13 mouse cellular contexts compared by ENCODE assay signal in the genomic region with DNA sequence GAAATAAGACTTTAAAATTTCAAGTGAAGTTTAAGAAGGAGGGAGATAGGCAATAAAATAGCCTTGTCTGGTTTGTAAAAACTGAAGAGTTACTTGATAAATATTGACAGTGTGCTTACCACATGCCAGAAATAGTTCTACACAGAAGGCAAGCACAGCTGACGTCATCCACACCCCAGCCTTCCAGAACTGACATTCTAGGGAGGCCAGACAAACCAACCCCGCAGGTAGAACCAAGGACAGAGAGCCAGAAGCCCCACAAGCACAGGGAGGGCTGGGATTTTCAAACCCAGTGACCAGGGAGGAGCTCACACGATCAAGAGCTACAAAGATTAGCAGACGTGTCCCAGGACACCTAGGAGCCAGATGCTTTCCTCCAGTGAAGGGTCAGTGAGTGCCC.
DNase-seq lines count a peak whose midpoint lies in the region; ATAC-seq lines count a peak whose summit lies in the region.
"Had no signal": no experiment of that assay in that cellular context is flagged by ENCODE, and none has a peak within 500 bp of the region (broad histone marks: within the 10 kb centered on the region; RNA-seq: fewer than 3 reads in every experiment).

No protein-coding gene starts in this region.

- peak overlapping the region; percentile 22; the same call in 1 of the 2 replicates for H3K27ac ChIP-seq in intestine, embryonic 15.5 days
- H3K27ac ChIP-seq in intestine, embryonic 16.5 days (ENCODE audit: low read length): no peak overlapping the region
- peak overlapping the region; percentile 70 for H3K27ac ChIP-seq in heart, embryonic 11.5 days (ENCODE audit: low read depth, low read length)
- H3K27ac ChIP-seq: embryonic facial prominence, embryonic 12.5 days had no signal

- intact Hi-C loops in left cerebral cortex, postnatal 14 days (cut with DNase I): no loop called here

- 0 out of 2 replicates have a peak, but pooled peaks have one; percentile 42 for ATAC-seq in intestine, embryonic 15.5 days
- no peak; the same call in 1 of the 2 replicates for ATAC-seq in intestine, embryonic 16.5 days
- no peak for ATAC-seq in heart, embryonic 11.5 days (replicated peaks; ENCODE audit: insufficient number of reproducible peaks, low FRiP score, low TSS enrichment)

- H3K4me1 ChIP-seq in intestine, embryonic 15.5 days (replicated peaks): peaks cover 14% of the 10 kb centered on the region
- peaks cover 14% of the 10 kb centered on the region for H3K4me1 ChIP-seq in intestine, embryonic 16.5 days (ENCODE audit: control insufficient read depth, insufficient read depth, low read length)
- H3K4me1 ChIP-seq in heart, embryonic 11.5 days (ENCODE audit: control insufficient read depth, insufficient read depth, low read length): peaks cover 47% of the 10 kb centered on the region

- peak; percentile 59 for DNase-seq in kidney, postnatal 10 days
- DNase-seq in lung, postnatal 36 days: peak; percentile 86
- no peak for DNase-seq in gastrocnemius, postnatal 4 days (ENCODE audit: low spot score in 2 of 2)
- no peak for DNase-seq in natural killer cell, adult 2 months (ENCODE audit: low spot score in 2 of 2)
- no peak for DNase-seq in left cerebral cortex, postnatal 14 days (ENCODE audit: low spot score in 2 of 2)
- DNase-seq: right cerebral cortex, adult 18-20 months; thymus, adult 2 months had no signal

- H3K4me2 ChIP-seq in intestine, embryonic 15.5 days (replicated peaks): no peak overlapping the region
- H3K4me2 ChIP-seq in intestine, embryonic 16.5 days (ENCODE audit: low read depth, low read length): no peak overlapping the region
- peak overlapping the region; percentile 42 for H3K4me2 ChIP-seq in heart, embryonic 11.5 days
- H3K4me2 ChIP-seq: embryonic facial prominence, embryonic 12.5 days had no signal

- 33% methylated on average over 4 of the region's 4 CpGs for WGBS in intestine, embryonic 15.5 days
- WGBS in intestine, embryonic 16.5 days: 39% methylated on average over 4 of the region's 4 CpGs
- 11% methylated on average over 4 of the region's 4 CpGs for WGBS in heart, embryonic 11.5 days (ENCODE audit: insufficient replicate concordance)

- no peak overlapping the region for H3K4me3 ChIP-seq in intestine, embryonic 15.5 days (replicated peaks)
- H3K4me3 ChIP-seq in intestine, embryonic 16.5 days (ENCODE audit: low read length): no peak overlapping the region
- H3K4me3 ChIP-seq in heart, embryonic 11.5 days (ENCODE audit: low read depth, low read length): no peak overlapping the region
- H3K4me3 ChIP-seq: embryonic facial prominence, embryonic 12.5 days; myocyte had no signal

- H3K27me3 ChIP-seq in intestine, embryonic 15.5 days (replicated peaks): no peaks in the 10 kb centered on the region
- no peaks in the 10 kb centered on the region for H3K27me3 ChIP-seq in intestine, embryonic 16.5 days (replicated peaks; ENCODE audit: control insufficient read depth, insufficient read depth, low read length)
- H3K27me3 ChIP-seq in heart, embryonic 11.5 days (ENCODE audit: control insufficient read depth, insufficient read depth, low read length): no peaks in the 10 kb centered on the region
- H3K27me3 ChIP-seq: CH12.LX had no signal

- no peaks in the 10 kb centered on the region for H3K9me3 ChIP-seq in intestine, embryonic 15.5 days
- no peaks in the 10 kb centered on the region for H3K9me3 ChIP-seq in intestine, embryonic 16.5 days (ENCODE audit: control insufficient read depth, low read length)
- no peaks in the 10 kb centered on the region for H3K9me3 ChIP-seq in heart, embryonic 11.5 days (replicated peaks; ENCODE audit: control insufficient read depth, low read length)
- H3K9me3 ChIP-seq: embryonic facial prominence, embryonic 12.5 days had no signal

- H3K9ac ChIP-seq in intestine, embryonic 15.5 days: no peak overlapping the region
- no peak overlapping the region for H3K9ac ChIP-seq in intestine, embryonic 16.5 days (ENCODE audit: low read depth, low read length)
- H3K9ac ChIP-seq in heart, embryonic 11.5 days (ENCODE audit: low read depth, low read length): no peak overlapping the region
- H3K9ac ChIP-seq: embryonic facial prominence, embryonic 12.5 days had no signal

- H3K36me3 ChIP-seq in intestine, embryonic 15.5 days: no peaks in the 10 kb centered on the region
- H3K36me3 ChIP-seq in intestine, embryonic 16.5 days (ENCODE audit: control insufficient read depth, insufficient read depth, low read length): no peaks in the 10 kb centered on the region
- no peaks in the 10 kb centered on the region for H3K36me3 ChIP-seq in heart, embryonic 11.5 days (ENCODE audit: control insufficient read depth, insufficient read depth, low read length)
- H3K36me3 ChIP-seq: embryonic facial prominence, embryonic 12.5 days had no signal

Comparison
In these comparisons a context has a peak if more than half of its experiments do, and no peak if none do; other contexts are left out.
1. DNase-seq: peak in kidney, postnatal 10 days (single experiment) and lung, postnatal 36 days (single experiment); none in gastrocnemius, postnatal 4 days (0 of 2), natural killer cell, adult 2 months (0 of 2) and left cerebral cortex, postnatal 14 days (0 of 2).